Mouse (Mus musculus) embryonic fibroblast, embryonic 13.5 days (primary cell): ENCODE measurements around the gene Foxp1.

Source experiments
- CTCF ChIP-seq: IDR thresholded peaks from 2 replicates; pipeline ENCODE4 v1.5.1; 2011; ENCODE audit warnings: mild to moderate bottlenecking, control low read depth, low read length, moderate library complexity, borderline replicate concordance; ENCODE audit not compliant: insufficient read depth
- POLR2A ChIP-seq: IDR thresholded peaks from 2 replicates; pipeline ENCODE4 v1.6.1; 2011; ENCODE audit warnings: low read depth, mild to moderate bottlenecking, control low read depth, low read length, moderate library complexity

- no peak for TF ChIP-seq CTCF
- no peak for TF ChIP-seq POLR2A
Measured at GRCm38 (mm10) chr6:98954439-98954838, 568.1 kb downstream of the Foxp1 start.
